Mouse (Mus musculus): ENCODE results near the gene Tmem184b. TPM values are rescaled to one million over a fixed set of nuclear protein-coding genes. Genes with fewer than 3 reads are reported as not detected.

Gene Tmem184b
- polyA plus RNA-seq, 1 experiment from 2014 or later, result 55.0 TPM

DNA sequence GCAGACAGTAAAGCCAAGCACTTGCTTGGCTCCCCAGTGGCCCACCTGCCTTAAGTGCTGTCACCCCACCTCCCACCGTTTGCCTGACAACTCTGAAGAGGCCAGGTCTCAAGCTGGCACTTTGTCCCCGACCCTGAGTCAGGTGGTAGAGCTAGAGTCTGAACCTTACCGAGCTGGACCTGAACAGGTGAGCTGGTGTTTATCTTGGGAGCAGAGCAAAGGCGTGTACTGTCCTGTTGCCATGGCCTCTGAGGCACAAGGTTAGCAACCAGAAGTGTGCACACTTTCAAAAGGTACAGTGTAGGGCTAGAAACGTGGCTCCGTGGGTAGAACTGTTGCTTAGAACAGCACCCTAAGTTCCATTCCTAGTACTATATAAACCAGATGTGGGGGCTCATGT, 15.2 kb downstream of the Tmem184b start:
- Histone ChIP-seq H3K4me1 (ENCODE audit: control insufficient read depth, insufficient read depth, low read length) (peaks cover 49% of the 10 kb centered on the region), H3K9ac (ENCODE audit: low read depth, low read length) (no peak overlapping the region)

DNA sequence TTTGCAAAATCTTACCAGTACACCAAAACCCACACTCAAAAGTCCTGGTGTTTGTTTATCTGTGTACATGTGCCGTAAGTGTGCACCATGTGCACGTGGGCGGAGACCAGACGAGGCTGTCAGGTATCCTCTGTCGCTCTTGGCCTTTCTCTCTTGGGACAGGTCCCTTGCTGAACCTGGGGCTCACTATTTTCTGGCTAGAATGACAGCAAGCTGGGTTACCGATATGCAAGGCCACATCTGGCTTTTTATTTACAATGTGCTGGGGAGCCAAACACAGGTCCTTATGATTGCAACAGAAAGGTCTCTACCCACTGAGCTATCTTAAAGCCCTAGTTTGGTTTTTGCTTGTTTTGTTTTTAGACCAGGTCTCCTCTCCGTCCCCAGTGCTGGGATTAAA, 15.8 kb downstream of the Tmem184b start:
- H3K27me3 ChIP-seq (ENCODE audit: control insufficient read depth, insufficient read depth, low read length), result no peaks in the 10 kb centered on the region
- ATAC-seq (replicated peaks; ENCODE audit: insufficient number of reproducible peaks, low FRiP score, low TSS enrichment), result no peak
- H3K9me3 ChIP-seq (replicated peaks; ENCODE audit: control insufficient read depth, low read length), result no peaks in the 10 kb centered on the region
- H3K9ac ChIP-seq (ENCODE audit: low read depth, low read length), result no peak overlapping the region
- H3K27ac ChIP-seq (ENCODE audit: low read depth, low read length), result no peak overlapping the region
- no peak overlapping the region for H3K4me3 ChIP-seq (ENCODE audit: low read depth, low read length)
- peaks cover 44% of the 10 kb centered on the region for H3K4me1 ChIP-seq (ENCODE audit: control insufficient read depth, insufficient read depth, low read length)
- H3K4me2 ChIP-seq, result no peak overlapping the region
- no peaks in the 10 kb centered on the region for H3K36me3 ChIP-seq (ENCODE audit: control insufficient read depth, insufficient read depth, low read length)
- 71% methylated on average over 7 of the region's 7 CpGs for WGBS (ENCODE audit: insufficient replicate concordance)

More for the DNA sequence above, 15.2 kb downstream of the Tmem184b start:
- no peaks in the 10 kb centered on the region for H3K36me3 ChIP-seq (ENCODE audit: control insufficient read depth, insufficient read depth, low read length)
- H3K9me3 ChIP-seq (replicated peaks; ENCODE audit: control insufficient read depth, low read length), result no peaks in the 10 kb centered on the region
- no peaks in the 10 kb centered on the region for H3K27me3 ChIP-seq (ENCODE audit: control insufficient read depth, insufficient read depth, low read length)
- 74% methylated on average over 6 of the region's 6 CpGs for WGBS (ENCODE audit: insufficient replicate concordance)
- no peak overlapping the region for H3K4me3 ChIP-seq (ENCODE audit: low read depth, low read length)
- ATAC-seq (replicated peaks; ENCODE audit: insufficient number of reproducible peaks, low FRiP score, low TSS enrichment), result no peak
- no peak overlapping the region for H3K27ac ChIP-seq (ENCODE audit: low read depth, low read length)
- H3K4me2 ChIP-seq, result no peak overlapping the region

DNA sequence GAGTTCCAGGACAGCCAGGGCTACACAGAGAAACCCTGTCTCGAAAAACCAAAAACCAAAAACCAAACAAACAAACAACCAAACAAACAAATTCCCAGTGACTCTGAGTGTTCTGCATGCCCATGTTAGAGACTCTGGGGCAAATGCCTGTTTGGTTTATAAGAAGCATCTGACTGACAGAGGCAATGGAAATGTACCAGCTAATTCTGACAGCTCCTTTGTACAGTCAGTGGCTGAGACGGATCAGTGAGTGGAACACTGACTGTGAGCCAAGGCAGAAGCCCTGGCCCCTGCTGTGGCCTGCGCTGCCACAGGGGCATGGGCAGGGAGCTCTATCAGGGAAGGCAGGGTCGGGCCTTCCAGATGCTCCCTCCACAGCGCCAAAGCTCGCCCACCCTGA, 16.3 kb downstream of the Tmem184b start:
- H3K4me3 ChIP-seq (ENCODE audit: low read depth, low read length), result no peak overlapping the region
- no peak for ATAC-seq (replicated peaks; ENCODE audit: insufficient number of reproducible peaks, low FRiP score, low TSS enrichment)
- no peak overlapping the region for H3K4me2 ChIP-seq
- H3K4me1 ChIP-seq (ENCODE audit: control insufficient read depth, insufficient read depth, low read length), result peaks cover 44% of the 10 kb centered on the region
- 60% methylated on average over 6 of the region's 6 CpGs for WGBS (ENCODE audit: insufficient replicate concordance)
- H3K9ac ChIP-seq (ENCODE audit: low read depth, low read length), result 0 out of 2 replicates have a peak overlapping the region, but pooled peaks have one; percentile 22
- H3K27me3 ChIP-seq (ENCODE audit: control insufficient read depth, insufficient read depth, low read length), result no peaks in the 10 kb centered on the region
- H3K36me3 ChIP-seq (ENCODE audit: control insufficient read depth, insufficient read depth, low read length), result no peaks in the 10 kb centered on the region
- H3K9me3 ChIP-seq (replicated peaks; ENCODE audit: control insufficient read depth, low read length), result no peaks in the 10 kb centered on the region
- H3K27ac ChIP-seq (ENCODE audit: low read depth, low read length), result no peak overlapping the region

DNA sequence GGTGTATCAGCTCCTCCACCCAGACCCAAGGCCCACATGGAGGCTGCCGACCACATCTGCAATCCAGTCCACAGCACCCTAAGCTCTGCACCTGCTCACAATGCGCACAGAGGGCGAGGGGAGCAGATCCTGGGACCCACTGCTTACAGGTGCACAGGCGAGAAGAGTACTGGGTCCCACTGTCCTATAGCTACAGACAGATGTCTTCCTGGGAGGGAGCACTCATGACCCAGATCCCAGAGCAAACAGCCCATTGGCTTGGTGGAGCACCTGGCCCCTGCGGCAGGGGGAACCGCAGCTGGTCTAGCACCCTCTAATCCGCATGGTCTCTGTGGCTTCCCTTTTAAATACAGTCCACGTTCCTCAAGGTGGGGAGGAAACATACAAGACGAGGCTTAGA, 21.7 kb downstream of the Tmem184b start:
- Histone ChIP-seq H3K9ac (ENCODE audit: low read depth, low read length) (no peak overlapping the region), H3K4me2 (no peak overlapping the region)

GRCm38 (mm10) chr15:79380468-79381444, 22.6 kb downstream of the Tmem184b start:
- no peaks in the 10 kb centered on the region for H3K27me3 ChIP-seq (ENCODE audit: control insufficient read depth, insufficient read depth, low read length)
- no peak overlapping the region for H3K4me3 ChIP-seq (ENCODE audit: low read depth, low read length)
- WGBS (ENCODE audit: insufficient replicate concordance), result 44% methylated on average over 21 of the region's 23 CpGs
- H3K27ac ChIP-seq (ENCODE audit: low read depth, low read length), result peak overlapping the region; percentile 87
- H3K4me1 ChIP-seq (ENCODE audit: control insufficient read depth, insufficient read depth, low read length), result peaks cover 23% of the 10 kb centered on the region
- 0 out of 2 replicates have a peak, but pooled peaks have one; percentile 40 for ATAC-seq (replicated peaks; ENCODE audit: insufficient number of reproducible peaks, low FRiP score, low TSS enrichment)
- peak overlapping the region; percentile 52 for H3K4me2 ChIP-seq
- H3K9ac ChIP-seq (ENCODE audit: low read depth, low read length), result peak overlapping the region; percentile 17; the same call in 1 of the 2 replicates
- H3K9me3 ChIP-seq (replicated peaks; ENCODE audit: control insufficient read depth, low read length), result no peaks in the 10 kb centered on the region
- peaks cover 15% of the 10 kb centered on the region for H3K36me3 ChIP-seq (ENCODE audit: control insufficient read depth, insufficient read depth, low read length)

More for the DNA sequence above, 21.7 kb downstream of the Tmem184b start:
- Histone ChIP-seq H3K36me3 (ENCODE audit: control insufficient read depth, insufficient read depth, low read length) (peaks cover 7% of the 10 kb centered on the region), H3K4me3 (ENCODE audit: low read depth, low read length) (no peak overlapping the region), H3K9me3 (replicated peaks; ENCODE audit: control insufficient read depth, low read length) (no peaks in the 10 kb centered on the region), H3K27me3 (ENCODE audit: control insufficient read depth, insufficient read depth, low read length) (no peaks in the 10 kb centered on the region), H3K27ac (ENCODE audit: low read depth, low read length) (peak overlapping the region; percentile 87), H3K4me1 (ENCODE audit: control insufficient read depth, insufficient read depth, low read length) (peaks cover 23% of the 10 kb centered on the region)
- no peak for ATAC-seq (replicated peaks; ENCODE audit: insufficient number of reproducible peaks, low FRiP score, low TSS enrichment)
- 78% methylated on average over 9 of the region's 9 CpGs for WGBS (ENCODE audit: insufficient replicate concordance)

DNA sequence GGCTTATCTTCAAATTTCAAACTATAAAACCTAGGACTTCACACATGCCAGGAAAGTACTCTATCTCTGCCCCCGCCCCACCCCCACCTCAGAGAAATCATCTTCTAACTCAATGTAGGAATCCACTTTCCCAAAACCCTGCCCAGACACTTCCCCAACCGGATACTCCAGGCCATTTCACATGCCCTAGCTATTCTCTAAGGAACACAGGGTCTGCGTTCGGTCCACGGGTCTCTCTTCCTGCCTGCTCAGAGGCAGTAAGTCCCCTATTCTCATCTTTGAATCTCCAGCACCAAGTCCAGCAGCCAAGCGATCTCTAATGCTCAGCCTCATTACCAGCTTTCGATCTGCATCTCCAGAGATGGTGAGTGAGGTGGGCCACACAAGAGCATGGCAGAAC, 23.7 kb downstream of the Tmem184b start:
- Histone ChIP-seq H3K9me3 (replicated peaks; ENCODE audit: control insufficient read depth, low read length) (no peaks in the 10 kb centered on the region), H3K27ac (ENCODE audit: low read depth, low read length) (no peak overlapping the region), H3K27me3 (ENCODE audit: control insufficient read depth, insufficient read depth, low read length) (no peaks in the 10 kb centered on the region), H3K4me3 (ENCODE audit: low read depth, low read length) (no peak overlapping the region), H3K9ac (ENCODE audit: low read depth, low read length) (no peak overlapping the region), H3K4me1 (ENCODE audit: control insufficient read depth, insufficient read depth, low read length) (peaks cover 23% of the 10 kb centered on the region), H3K4me2 (no peak overlapping the region), H3K36me3 (ENCODE audit: control insufficient read depth, insufficient read depth, low read length) (peaks cover 15% of the 10 kb centered on the region)
- no peak for ATAC-seq (replicated peaks; ENCODE audit: insufficient number of reproducible peaks, low FRiP score, low TSS enrichment)
- WGBS (ENCODE audit: insufficient replicate concordance), result 85% methylated on average over 7 of the region's 7 CpGs

DNA sequence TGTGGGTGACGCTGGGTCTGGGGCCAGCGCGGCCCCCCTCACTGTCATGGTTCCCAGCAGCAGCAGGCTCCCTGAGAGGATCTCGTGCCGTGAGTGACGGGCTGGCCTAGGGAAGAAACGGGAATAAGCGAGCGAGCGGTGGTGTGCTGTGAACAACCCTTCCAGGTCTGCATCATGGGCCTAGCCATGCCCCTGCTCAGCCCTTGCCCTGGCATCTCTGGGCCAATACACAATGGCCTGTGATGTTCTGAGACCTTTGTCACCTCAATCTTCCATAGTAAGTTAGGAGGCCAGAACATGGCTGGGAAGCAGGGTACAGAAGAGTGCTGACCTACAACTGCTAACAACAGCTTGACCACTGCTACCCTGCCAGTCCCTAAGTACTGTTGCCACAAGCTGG, 24.8 kb downstream of the Tmem184b start:
- H3K36me3 ChIP-seq (ENCODE audit: control insufficient read depth, insufficient read depth, low read length), result peaks cover 15% of the 10 kb centered on the region
- H3K4me3 ChIP-seq (ENCODE audit: low read depth, low read length), result no peak overlapping the region
- H3K9ac ChIP-seq (ENCODE audit: low read depth, low read length), result no peak overlapping the region
- H3K27me3 ChIP-seq (ENCODE audit: control insufficient read depth, insufficient read depth, low read length), result no peaks in the 10 kb centered on the region
- H3K27ac ChIP-seq (ENCODE audit: low read depth, low read length), result no peak overlapping the region
- peaks cover 23% of the 10 kb centered on the region for H3K4me1 ChIP-seq (ENCODE audit: control insufficient read depth, insufficient read depth, low read length)
- no peak for ATAC-seq (replicated peaks; ENCODE audit: insufficient number of reproducible peaks, low FRiP score, low TSS enrichment)
- no peaks in the 10 kb centered on the region for H3K9me3 ChIP-seq (replicated peaks; ENCODE audit: control insufficient read depth, low read length)
- no peak overlapping the region for H3K4me2 ChIP-seq
- 91% methylated on average over 10 of the region's 10 CpGs for WGBS (ENCODE audit: insufficient replicate concordance)

DNA sequence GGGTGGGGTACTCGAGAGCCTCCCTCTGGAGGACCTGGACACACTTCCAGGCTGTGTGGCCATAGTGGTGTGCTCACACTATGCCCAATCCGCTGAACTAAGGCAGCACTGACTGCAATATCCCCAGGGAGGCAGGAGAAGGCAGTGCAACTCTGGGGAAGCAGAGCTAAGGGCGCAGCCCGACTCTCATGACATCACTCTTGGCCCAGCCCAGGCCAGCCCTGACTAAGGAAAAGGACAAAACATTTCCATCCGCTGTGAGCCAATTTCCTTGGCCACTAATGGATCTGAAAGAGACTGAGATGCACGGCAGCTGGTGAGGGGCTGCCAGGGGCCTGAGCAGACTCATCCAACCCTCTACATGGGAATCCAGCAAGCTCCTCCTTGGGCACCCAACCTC, 25.7 kb downstream of the Tmem184b start:
- Histone ChIP-seq H3K36me3 (ENCODE audit: control insufficient read depth, insufficient read depth, low read length) (peaks cover 15% of the 10 kb centered on the region), H3K4me2 (no peak overlapping the region), H3K9ac (ENCODE audit: low read depth, low read length) (no peak overlapping the region), H3K27me3 (ENCODE audit: control insufficient read depth, insufficient read depth, low read length) (no peaks in the 10 kb centered on the region), H3K4me3 (ENCODE audit: low read depth, low read length) (no peak overlapping the region), H3K4me1 (ENCODE audit: control insufficient read depth, insufficient read depth, low read length) (peaks cover 23% of the 10 kb centered on the region), H3K27ac (ENCODE audit: low read depth, low read length) (no peak overlapping the region), H3K9me3 (replicated peaks; ENCODE audit: control insufficient read depth, low read length) (no peaks in the 10 kb centered on the region)
- ATAC-seq (replicated peaks; ENCODE audit: insufficient number of reproducible peaks, low FRiP score, low TSS enrichment), result no peak
- 75% methylated on average over 6 of the region's 6 CpGs for WGBS (ENCODE audit: insufficient replicate concordance)

Measured in heart, embryonic 11.5 days (tissue).